Mouse (Mus musculus): ENCODE data around the gene Ano2. TPM values are rescaled to one million over a fixed set of nuclear protein-coding genes. Genes with fewer than 3 reads are reported as not detected.
A peak's percentile ranks its signal among the peaks of the same experiment; 100 is the strongest.

Ano2 gene
- polyA plus RNA-seq, 1 experiment from 2014 or later = 0.44 TPM

GRCm38 (mm10) chr6:125975788-125976465 is 285.7 kb downstream of the Ano2 start:
- 59% methylated on average over 15 of the region's 15 CpGs for WGBS
- DNase-seq (ENCODE audit: low spot score) (no peak), ATAC-seq (replicated peaks; ENCODE audit: low FRiP score) (no peak)
- H3K27ac ChIP-seq (ENCODE audit: low read depth, low read length) = no peak overlapping the region
- no peak overlapping the region for H3K9ac ChIP-seq (ENCODE audit: low read length)
- H3K36me3 ChIP-seq (ENCODE audit: control insufficient read depth, insufficient read depth, low read length) = no peaks in the 10 kb centered on the region
- no peaks in the 10 kb centered on the region for H3K27me3 ChIP-seq (ENCODE audit: control insufficient read depth, insufficient read depth, low read length)
- H3K4me3 ChIP-seq (ENCODE audit: low read depth, low read length) = no peak overlapping the region
- no peaks in the 10 kb centered on the region for H3K4me1 ChIP-seq (replicated peaks; ENCODE audit: control insufficient read depth, insufficient read depth, low read length)
- no peak overlapping the region for H3K4me2 ChIP-seq (ENCODE audit: low read depth, low read length, severe bottlenecking)
- H3K9me3 ChIP-seq (ENCODE audit: control insufficient read depth, low read length) = no peaks in the 10 kb centered on the region

GRCm38 (mm10) chr6:125979601-125980000 is 289.4 kb downstream of the Ano2 start:
- no peak overlapping the region for H3K4me3 ChIP-seq (ENCODE audit: low read depth, low read length)
- DNase-seq (ENCODE audit: low spot score) (no peak), ATAC-seq (replicated peaks; ENCODE audit: low FRiP score) (no peak)
- no peaks in the 10 kb centered on the region for H3K4me1 ChIP-seq (replicated peaks; ENCODE audit: control insufficient read depth, insufficient read depth, low read length)
- H3K4me2 ChIP-seq (ENCODE audit: low read depth, low read length, severe bottlenecking) = no peak overlapping the region
- no peak overlapping the region for H3K9ac ChIP-seq (ENCODE audit: low read length)
- H3K27me3 ChIP-seq (ENCODE audit: control insufficient read depth, insufficient read depth, low read length) = no peaks in the 10 kb centered on the region
- H3K27ac ChIP-seq (ENCODE audit: low read depth, low read length) = no peak overlapping the region
- 86% methylated on average over 5 of the region's 5 CpGs for WGBS
- H3K36me3 ChIP-seq (ENCODE audit: control insufficient read depth, insufficient read depth, low read length) = no peaks in the 10 kb centered on the region
- no peaks in the 10 kb centered on the region for H3K9me3 ChIP-seq (ENCODE audit: control insufficient read depth, low read length)

- H3K4me3 ChIP-seq (ENCODE audit: low read depth, low read length) = no peak overlapping the region
- H3K36me3 ChIP-seq (ENCODE audit: control insufficient read depth, insufficient read depth, low read length) = no peaks in the 10 kb centered on the region
- no peak overlapping the region for H3K27ac ChIP-seq (ENCODE audit: low read depth, low read length)
- H3K4me1 ChIP-seq (replicated peaks; ENCODE audit: control insufficient read depth, insufficient read depth, low read length) = no peaks in the 10 kb centered on the region
- H3K9ac ChIP-seq (ENCODE audit: low read length) = no peak overlapping the region
- WGBS = 89% methylated on average over 4 of the region's 4 CpGs
- no peaks in the 10 kb centered on the region for H3K9me3 ChIP-seq (ENCODE audit: control insufficient read depth, low read length)
- ATAC-seq (replicated peaks; ENCODE audit: low FRiP score) (no peak), DNase-seq (ENCODE audit: low spot score) (no peak)
- H3K27me3 ChIP-seq (ENCODE audit: control insufficient read depth, insufficient read depth, low read length) = no peaks in the 10 kb centered on the region
- no peak overlapping the region for H3K4me2 ChIP-seq (ENCODE audit: low read depth, low read length, severe bottlenecking)
Measured at GRCm38 (mm10) chr6:125984050-125984449, 293.8 kb downstream of the Ano2 start.

GRCm38 (mm10) chr6:125992731-125993130 is 302.5 kb downstream of the Ano2 start:
- Histone ChIP-seq H3K9ac (ENCODE audit: low read length) (no peak overlapping the region), H3K4me3 (ENCODE audit: low read depth, low read length) (no peak overlapping the region), H3K36me3 (ENCODE audit: control insufficient read depth, insufficient read depth, low read length) (no peaks in the 10 kb centered on the region), H3K4me1 (replicated peaks; ENCODE audit: control insufficient read depth, insufficient read depth, low read length) (no peaks in the 10 kb centered on the region), H3K27me3 (ENCODE audit: control insufficient read depth, insufficient read depth, low read length) (no peaks in the 10 kb centered on the region), H3K4me2 (ENCODE audit: low read depth, low read length, severe bottlenecking) (no peak overlapping the region), H3K27ac (ENCODE audit: low read depth, low read length) (no peak overlapping the region), H3K9me3 (ENCODE audit: control insufficient read depth, low read length) (no peaks in the 10 kb centered on the region)
- 58% methylated on average over 6 of the region's 6 CpGs for WGBS
- ATAC-seq (replicated peaks; ENCODE audit: low FRiP score) = no peak
- no peak for DNase-seq (ENCODE audit: low spot score)

- no peak overlapping the region for H3K9ac ChIP-seq (ENCODE audit: low read length)
- H3K4me3 ChIP-seq (ENCODE audit: low read depth, low read length) = no peak overlapping the region
- WGBS = 29% methylated on average over 2 of the region's 2 CpGs
- ATAC-seq (replicated peaks; ENCODE audit: low FRiP score) (no peak), DNase-seq (ENCODE audit: low spot score) (no peak)
- no peak overlapping the region for H3K27ac ChIP-seq (ENCODE audit: low read depth, low read length)
- H3K27me3 ChIP-seq (ENCODE audit: control insufficient read depth, insufficient read depth, low read length) = no peaks in the 10 kb centered on the region
- no peaks in the 10 kb centered on the region for H3K36me3 ChIP-seq (ENCODE audit: control insufficient read depth, insufficient read depth, low read length)
- no peak overlapping the region for H3K4me2 ChIP-seq (ENCODE audit: low read depth, low read length, severe bottlenecking)
- H3K9me3 ChIP-seq (ENCODE audit: control insufficient read depth, low read length) = no peaks in the 10 kb centered on the region
- peaks cover 4% of the 10 kb centered on the region; the same call in 1 of the 2 replicates for H3K4me1 ChIP-seq (replicated peaks; ENCODE audit: control insufficient read depth, insufficient read depth, low read length)
Measured at GRCm38 (mm10) chr6:126001797-126002196, 311.6 kb downstream of the Ano2 start.

- no peaks in the 10 kb centered on the region for H3K36me3 ChIP-seq (ENCODE audit: control insufficient read depth, insufficient read depth, low read length)
- H3K4me2 ChIP-seq (ENCODE audit: low read depth, low read length, severe bottlenecking) = no peak overlapping the region
- ATAC-seq (replicated peaks; ENCODE audit: low FRiP score) = peak; percentile 76; the same call in 1 of the 2 replicates
- H3K4me3 ChIP-seq (ENCODE audit: low read depth, low read length) = no peak overlapping the region
- H3K4me1 ChIP-seq (replicated peaks; ENCODE audit: control insufficient read depth, insufficient read depth, low read length) = peaks cover 4% of the 10 kb centered on the region; the same call in 1 of the 2 replicates
- DNase-seq (ENCODE audit: low spot score) = peak; percentile 72
- no peak overlapping the region for H3K27ac ChIP-seq (ENCODE audit: low read depth, low read length)
- H3K27me3 ChIP-seq (ENCODE audit: control insufficient read depth, insufficient read depth, low read length) = no peaks in the 10 kb centered on the region
- no peaks in the 10 kb centered on the region for H3K9me3 ChIP-seq (ENCODE audit: control insufficient read depth, low read length)
- 8% methylated on average over 4 of the region's 4 CpGs for WGBS
- H3K9ac ChIP-seq (ENCODE audit: low read length) = no peak overlapping the region
Measured at GRCm38 (mm10) chr6:126003002-126003742, 313.0 kb downstream of the Ano2 start.

GRCm38 (mm10) chr6:126006647-126007046 is 316.4 kb downstream of the Ano2 start:
- Histone ChIP-seq H3K27ac (ENCODE audit: low read depth, low read length) (no peak overlapping the region), H3K4me2 (ENCODE audit: low read depth, low read length, severe bottlenecking) (no peak overlapping the region), H3K9ac (ENCODE audit: low read length) (no peak overlapping the region), H3K9me3 (ENCODE audit: control insufficient read depth, low read length) (no peaks in the 10 kb centered on the region), H3K27me3 (ENCODE audit: control insufficient read depth, insufficient read depth, low read length) (no peaks in the 10 kb centered on the region), H3K4me3 (ENCODE audit: low read depth, low read length) (no peak overlapping the region), H3K4me1 (replicated peaks; ENCODE audit: control insufficient read depth, insufficient read depth, low read length) (peaks cover 4% of the 10 kb centered on the region; the same call in 1 of the 2 replicates), H3K36me3 (ENCODE audit: control insufficient read depth, insufficient read depth, low read length) (no peaks in the 10 kb centered on the region)
- 89% methylated on average over 6 of the region's 6 CpGs for WGBS
- ATAC-seq (replicated peaks; ENCODE audit: low FRiP score) = no peak
- DNase-seq (ENCODE audit: low spot score) = no peak

- H3K27ac ChIP-seq (ENCODE audit: low read depth, low read length) = no peak overlapping the region
- 37% methylated on average over 3 of the region's 3 CpGs for WGBS
- no peak overlapping the region for H3K9ac ChIP-seq (ENCODE audit: low read length)
- ATAC-seq (replicated peaks; ENCODE audit: low FRiP score) (no peak), DNase-seq (ENCODE audit: low spot score) (no peak)
- no peak overlapping the region for H3K4me2 ChIP-seq (ENCODE audit: low read depth, low read length, severe bottlenecking)
- no peaks in the 10 kb centered on the region for H3K4me1 ChIP-seq (replicated peaks; ENCODE audit: control insufficient read depth, insufficient read depth, low read length)
- no peaks in the 10 kb centered on the region for H3K36me3 ChIP-seq (ENCODE audit: control insufficient read depth, insufficient read depth, low read length)
- H3K27me3 ChIP-seq (ENCODE audit: control insufficient read depth, insufficient read depth, low read length) = no peaks in the 10 kb centered on the region
- no peaks in the 10 kb centered on the region for H3K9me3 ChIP-seq (ENCODE audit: control insufficient read depth, low read length)
- no peak overlapping the region for H3K4me3 ChIP-seq (ENCODE audit: low read depth, low read length)
Measured at GRCm38 (mm10) chr6:126009083-126009482, 318.9 kb downstream of the Ano2 start.
